Mouse (Mus musculus): ENCODE measurements around the gene Spag17.

Spag17 gene

DNA sequence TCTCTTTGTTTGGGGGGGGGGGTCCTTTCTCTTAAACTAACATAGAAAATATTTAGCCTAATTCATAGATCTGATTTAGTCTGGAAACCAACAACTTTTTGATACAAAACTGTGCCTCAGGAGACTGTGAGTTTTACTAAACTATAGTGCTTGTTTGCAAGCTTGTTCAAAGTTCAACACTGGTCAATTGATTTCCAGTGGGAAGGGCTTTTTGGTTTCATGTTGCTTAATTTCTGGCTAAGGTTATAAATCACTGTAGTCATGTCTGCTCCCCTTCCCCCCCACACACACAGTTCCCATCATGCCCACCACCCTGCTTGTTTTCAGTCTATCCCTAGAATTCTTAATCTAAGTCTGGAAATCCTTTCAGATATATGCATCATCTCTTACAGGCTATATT lies 279.8 kb downstream of the Spag17 start:
- DNase-seq, result no peak

DNA sequence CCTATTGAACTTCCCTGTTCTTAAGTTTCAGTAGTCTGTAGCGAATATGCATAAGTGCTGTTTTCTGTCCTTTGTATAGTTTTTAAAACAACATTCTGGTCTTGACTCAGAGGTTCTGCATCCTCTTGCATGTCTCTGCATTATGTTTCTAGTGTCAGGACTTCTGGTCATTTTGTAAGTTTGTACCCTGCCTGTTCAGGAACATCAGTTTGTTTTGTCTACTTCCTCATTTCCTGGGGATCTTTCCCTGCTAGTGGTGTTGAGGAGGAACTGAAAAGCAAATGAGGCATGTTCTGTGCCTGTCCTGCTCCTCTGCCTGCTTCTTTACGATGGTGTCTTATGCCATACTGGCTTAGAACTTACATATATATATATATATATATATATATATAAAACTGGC lies 290.8 kb downstream of the Spag17 start:
- DNase-seq, result no peak

DNA sequence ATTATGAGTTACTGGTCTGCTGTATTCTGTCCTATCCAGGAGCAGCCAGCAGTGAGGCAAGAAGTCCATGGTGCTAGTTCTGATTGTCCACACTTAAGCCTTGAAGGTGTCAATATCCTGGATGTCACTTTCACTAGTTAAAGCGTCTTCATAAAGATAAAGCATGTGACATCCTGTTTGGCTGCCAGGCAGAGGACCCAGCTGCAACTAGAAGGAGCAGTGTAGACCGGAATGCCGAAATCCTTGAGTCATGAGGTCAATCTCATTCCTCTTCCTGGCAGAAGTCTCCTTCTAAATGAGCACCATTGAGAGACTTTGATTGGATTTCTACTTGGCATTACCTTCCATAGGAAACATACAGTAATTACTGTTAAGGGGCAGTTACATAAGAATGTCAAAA lies 295.3 kb downstream of the Spag17 start:
- no peak for DNase-seq

DNA sequence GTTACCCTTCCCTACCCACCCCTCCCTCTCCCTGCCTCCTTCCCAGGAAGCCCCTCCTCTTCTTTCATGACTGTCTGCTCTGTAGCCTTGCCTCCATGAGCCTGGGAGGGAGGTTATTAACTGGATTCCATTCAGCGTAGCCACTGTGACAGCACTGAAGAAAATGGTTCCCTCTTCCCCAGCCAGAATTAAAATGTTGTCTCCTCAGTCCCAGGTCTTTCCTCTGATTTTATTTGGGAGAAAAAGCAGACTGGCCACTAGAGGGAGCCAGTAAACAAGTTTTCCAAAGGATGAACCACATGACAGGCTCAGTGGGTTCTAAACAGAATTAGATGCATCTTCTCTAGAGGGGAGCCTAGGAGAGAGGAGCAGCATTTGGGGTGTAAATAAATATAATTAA lies 304.2 kb downstream of the Spag17 start:
- peak; percentile 50 for DNase-seq

DNA sequence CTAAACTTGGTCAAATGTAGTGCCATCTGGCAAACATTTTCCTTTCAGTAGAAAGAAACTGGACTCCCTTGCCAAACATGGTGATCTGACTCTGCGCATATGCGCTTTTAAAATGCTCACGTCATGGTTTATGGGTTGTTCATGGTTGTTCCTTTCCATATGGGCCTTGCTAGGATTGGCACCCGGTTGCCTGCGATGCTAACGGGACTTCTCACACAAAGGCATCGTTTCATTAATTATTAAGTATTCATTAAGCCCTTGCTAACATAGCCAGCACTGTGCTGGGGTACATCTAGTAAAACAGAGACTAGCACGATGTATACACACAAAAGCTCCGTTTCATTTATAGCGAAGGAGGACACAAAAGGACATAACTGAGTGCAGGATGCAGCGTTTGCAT lies 304.7 kb downstream of the Spag17 start:
- no peak for DNase-seq
